Mouse (Mus musculus): ENCODE measurements around the gene Drd4.

GRCm38 (mm10) chr7:141343696-141344095, 51.9 kb downstream of the Drd4 start:
- TF ChIP-seq CTCF (conservative IDR thresholded peaks at IDR 0.05 in 1 of 2, IDR thresholded peaks at IDR 0.05 in 1 of 2; ENCODE audit: low read depth in 2 of 2, low read length in 2 of 2) (no peak), CHD2 (IDR thresholded peaks at IDR 0.05; ENCODE audit: low read length) (no peak), ZKSCAN1 (IDR thresholded peaks at IDR 0.05; ENCODE audit: borderline replicate concordance, low read depth, low read length) (no peak), POLR2A (IDR thresholded peaks at IDR 0.05; ENCODE audit: low read depth, low read length) (no peak), MAFK (IDR thresholded peaks at IDR 0.05; ENCODE audit: insufficient replicate concordance, low read length) (no peak), ETS1 (conservative IDR thresholded peaks at IDR 0.05; ENCODE audit: low read depth, low read length) (no peak), ZNF384 (IDR thresholded peaks at IDR 0.05; ENCODE audit: low read depth, low read length) (no peak), POLR2AphosphoS2 (IDR thresholded peaks at IDR 0.05; ENCODE audit: low read depth, low read length) (no peak), MEF2A (IDR thresholded peaks at IDR 0.05; ENCODE audit: borderline replicate concordance, low read depth, low read length) (no peak), MAX (IDR thresholded peaks at IDR 0.05; ENCODE audit: low read length) (no peak)
